Mouse (Mus musculus): ENCODE data around the gene Mettl8. TPM values are rescaled to one million over a fixed set of nuclear protein-coding genes. Genes with fewer than 3 reads are reported as not detected.
A peak's percentile ranks its signal among the peaks of the same experiment; 100 is the strongest.

Gene Mettl8
- polyA plus RNA-seq, 1 experiment from 2014 or later = 12.9 TPM

GRCm38 (mm10) chr2:70989201-70990191 lies 65.9 kb downstream of the Mettl8 start:
- 26% methylated on average over 17 of the region's 17 CpGs for WGBS (ENCODE audit: missing documents)
- H3K4me3 ChIP-seq (ENCODE audit: inconsistent target) = no peak overlapping the region
- H3K36me3 ChIP-seq (ENCODE audit: inconsistent target) = no peaks in the 10 kb centered on the region
- no peaks in the 10 kb centered on the region for H3K79me2 ChIP-seq (ENCODE audit: inconsistent target)
- H3K27ac ChIP-seq = peak overlapping the region; percentile 84

DNA sequence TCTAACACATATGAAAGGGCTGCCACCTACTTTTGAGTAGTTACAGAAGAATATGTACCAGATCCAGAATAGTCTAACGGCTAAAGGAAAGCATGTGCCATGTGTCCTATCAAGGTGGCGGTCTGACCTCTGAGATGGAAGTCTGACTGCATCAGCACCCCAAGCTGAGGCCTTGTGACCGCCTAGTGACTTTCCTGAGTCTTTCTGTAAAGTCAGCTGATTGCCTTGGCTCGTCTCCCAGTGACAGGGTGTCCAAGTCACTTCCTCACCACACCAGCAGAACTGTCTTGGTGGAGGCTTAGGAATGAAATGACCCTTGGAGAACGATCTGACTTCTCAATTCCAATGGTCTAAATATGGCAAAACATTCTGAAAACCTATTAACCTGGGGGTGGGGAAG lies 77.1 kb downstream of the Mettl8 start:
- Histone ChIP-seq H3K79me2 (ENCODE audit: inconsistent target) (no peaks in the 10 kb centered on the region), H3K4me3 (ENCODE audit: inconsistent target) (no peak overlapping the region), H3K36me3 (ENCODE audit: inconsistent target) (no peaks in the 10 kb centered on the region), H3K27ac (peak overlapping the region; percentile 88)
- WGBS (ENCODE audit: missing documents) = 37% methylated on average over 5 of the region's 5 CpGs

- WGBS (ENCODE audit: missing documents) = 98% methylated on average over 6 of the region's 6 CpGs
- no peak overlapping the region for H3K27ac ChIP-seq
Measured at GRCm38 (mm10) chr2:70974769-70975168, 80.6 kb downstream of the Mettl8 start.

DNA sequence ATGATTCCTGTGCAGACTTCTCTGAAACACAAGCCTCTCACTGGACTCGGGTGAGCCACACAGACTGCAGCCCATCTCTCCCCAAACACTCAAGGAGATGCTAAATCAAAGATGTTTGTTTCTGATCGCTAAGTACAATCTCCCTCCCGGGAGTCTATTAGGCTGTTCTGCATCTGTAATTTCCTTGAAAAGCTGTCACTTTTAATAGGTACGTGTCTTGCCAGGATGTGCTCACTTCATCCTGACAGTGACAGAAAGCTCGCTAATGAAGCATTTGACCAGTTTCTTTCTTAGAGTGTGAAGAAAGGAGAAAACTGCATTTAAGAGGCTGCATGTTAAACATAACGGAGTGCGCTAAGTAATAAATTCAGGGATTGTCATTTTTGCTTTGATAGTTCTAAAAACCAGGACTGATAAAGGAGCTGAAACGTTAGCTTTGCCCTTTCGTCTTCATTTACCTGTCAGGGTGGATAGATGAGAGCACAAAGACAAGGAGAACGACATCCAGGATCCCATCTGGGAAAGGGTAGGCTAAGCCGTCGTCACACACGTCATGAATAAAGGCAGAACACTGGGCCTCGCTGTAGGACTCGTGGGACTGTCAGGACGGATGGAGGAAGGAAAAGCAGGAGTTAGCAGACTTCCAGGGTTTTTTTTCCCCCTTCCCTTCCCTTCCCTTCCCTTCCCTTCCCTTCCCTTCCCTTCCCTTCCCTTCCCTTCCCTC lies 82.4 kb downstream of the Mettl8 start:
- no peak overlapping the region for H3K4me3 ChIP-seq (ENCODE audit: inconsistent target)
- no peaks in the 10 kb centered on the region for H3K36me3 ChIP-seq (ENCODE audit: inconsistent target)
- no peaks in the 10 kb centered on the region for H3K79me2 ChIP-seq (ENCODE audit: inconsistent target)
- H3K27ac ChIP-seq = no peak overlapping the region
- 96% methylated on average over 16 of the region's 16 CpGs for WGBS (ENCODE audit: missing documents)

More at GRCm38 (mm10) chr2:70974769-70975168, 80.6 kb downstream of the Mettl8 start:
- Histone ChIP-seq H3K36me3 (ENCODE audit: inconsistent target) (no peaks in the 10 kb centered on the region), H3K79me2 (ENCODE audit: inconsistent target) (no peaks in the 10 kb centered on the region), H3K4me3 (ENCODE audit: inconsistent target) (no peak overlapping the region)

DNA sequence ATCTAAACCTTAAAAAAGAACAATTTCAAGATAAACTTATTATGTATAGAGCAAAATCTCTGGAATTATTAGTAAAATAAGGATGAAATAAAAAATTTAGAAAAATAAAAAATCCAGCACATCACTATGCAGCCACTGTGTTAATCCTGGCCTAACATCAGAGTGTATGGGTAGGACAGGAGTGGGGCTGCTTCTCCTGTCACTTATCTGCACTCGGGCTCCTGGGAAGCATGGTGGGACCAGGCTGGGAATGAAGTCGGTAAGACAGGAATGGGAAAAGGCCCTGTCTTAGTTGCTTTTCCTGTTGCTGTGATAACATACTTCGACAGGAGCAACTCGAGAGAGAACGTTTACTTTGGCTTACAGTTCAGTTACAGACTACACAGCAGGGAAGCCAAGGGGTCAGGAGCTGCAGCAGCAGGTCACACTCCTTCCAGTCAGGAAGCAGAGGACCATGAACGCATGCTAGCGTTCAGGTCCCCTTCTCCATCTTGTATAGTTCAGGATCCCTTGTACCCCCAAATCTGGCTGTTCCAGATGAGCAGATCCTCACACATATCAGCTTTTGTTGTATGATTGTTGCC lies 85.1 kb downstream of the Mettl8 start:
- Histone ChIP-seq H3K27ac (no peak overlapping the region), H3K79me2 (ENCODE audit: inconsistent target) (no peaks in the 10 kb centered on the region), H3K36me3 (ENCODE audit: inconsistent target) (no peaks in the 10 kb centered on the region), H3K4me3 (ENCODE audit: inconsistent target) (no peak overlapping the region)
- WGBS (ENCODE audit: missing documents) = 92% methylated on average over 7 of the region's 7 CpGs

DNA sequence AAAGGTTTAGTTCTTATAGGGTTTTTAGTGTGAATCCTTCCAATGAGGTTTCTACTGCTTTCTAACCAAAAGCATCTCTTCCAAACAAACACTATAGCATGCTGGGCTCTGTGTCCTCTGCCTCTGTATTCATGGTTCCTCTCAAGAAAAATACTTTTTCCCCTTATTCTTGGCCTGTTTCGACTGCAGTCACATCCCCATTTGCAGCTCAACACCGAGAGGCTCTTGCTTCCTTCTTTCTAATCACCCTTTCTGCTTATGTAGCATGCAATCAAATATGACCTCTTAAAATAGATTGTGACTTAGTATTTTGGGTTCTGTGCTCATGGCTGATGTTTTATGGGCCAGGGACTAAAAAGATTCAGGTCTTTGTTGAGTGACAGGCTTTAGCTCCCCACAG lies 87.1 kb downstream of the Mettl8 start:
- Histone ChIP-seq H3K36me3 (ENCODE audit: inconsistent target) (no peaks in the 10 kb centered on the region), H3K27ac (peak overlapping the region; percentile 93), H3K79me2 (ENCODE audit: inconsistent target) (peaks cover 9% of the 10 kb centered on the region; the same call in 1 of the 2 replicates), H3K4me3 (ENCODE audit: inconsistent target) (no peak overlapping the region)
- WGBS (ENCODE audit: missing documents) = 5% methylated on average over 2 of the region's 2 CpGs

DNA sequence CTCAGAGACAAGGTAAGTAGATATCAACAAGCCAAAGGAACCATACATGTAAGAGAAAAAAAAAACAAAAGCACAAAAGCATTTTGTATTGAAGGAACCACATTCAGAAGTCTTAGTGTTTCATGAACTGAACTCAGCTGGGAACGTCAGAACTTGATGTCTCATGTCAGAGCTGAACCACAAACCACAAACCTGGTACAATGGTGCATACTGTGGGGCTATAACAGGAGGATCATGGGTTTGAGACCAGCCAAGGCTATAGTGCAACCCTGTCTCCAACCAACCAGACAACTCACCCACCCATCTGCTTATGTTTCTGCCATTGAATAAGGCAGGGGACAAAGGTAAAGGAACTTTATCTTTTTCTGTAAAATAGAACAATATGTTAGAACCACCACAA lies 88.2 kb downstream of the Mettl8 start:
- WGBS (ENCODE audit: missing documents) = 0% methylated on average over 1 of the region's 1 CpGs

DNA sequence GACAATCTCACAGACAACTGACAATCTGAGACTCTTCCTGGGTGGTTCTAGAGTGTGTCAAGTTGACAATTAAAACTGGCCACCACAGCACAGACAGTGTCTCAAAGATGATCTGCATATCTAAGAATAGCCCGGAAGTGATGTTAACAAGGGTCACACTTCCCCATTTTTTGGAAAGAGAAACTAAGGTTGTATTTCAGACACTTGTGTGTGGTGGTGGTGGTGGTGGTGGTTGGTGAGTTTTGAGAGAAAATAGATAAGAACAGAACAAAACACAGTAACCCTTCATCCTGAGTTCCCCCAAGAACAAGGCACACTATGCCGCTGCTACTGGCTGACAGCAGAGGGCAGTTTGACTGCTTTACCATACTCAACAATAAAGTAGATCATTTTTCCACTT lies 90.6 kb downstream of the Mettl8 start:
- WGBS (ENCODE audit: missing documents) = 0% methylated on average over 2 of the region's 2 CpGs
- peak overlapping the region; percentile 93 for H3K27ac ChIP-seq

More for the DNA sequence above, 88.2 kb downstream of the Mettl8 start:
- Histone ChIP-seq H3K27ac (peak overlapping the region; percentile 93), H3K4me3 (ENCODE audit: inconsistent target) (no peak overlapping the region), H3K36me3 (ENCODE audit: inconsistent target) (no peaks in the 10 kb centered on the region), H3K79me2 (ENCODE audit: inconsistent target) (peaks cover 11% of the 10 kb centered on the region; the same call in 1 of the 2 replicates)

DNA sequence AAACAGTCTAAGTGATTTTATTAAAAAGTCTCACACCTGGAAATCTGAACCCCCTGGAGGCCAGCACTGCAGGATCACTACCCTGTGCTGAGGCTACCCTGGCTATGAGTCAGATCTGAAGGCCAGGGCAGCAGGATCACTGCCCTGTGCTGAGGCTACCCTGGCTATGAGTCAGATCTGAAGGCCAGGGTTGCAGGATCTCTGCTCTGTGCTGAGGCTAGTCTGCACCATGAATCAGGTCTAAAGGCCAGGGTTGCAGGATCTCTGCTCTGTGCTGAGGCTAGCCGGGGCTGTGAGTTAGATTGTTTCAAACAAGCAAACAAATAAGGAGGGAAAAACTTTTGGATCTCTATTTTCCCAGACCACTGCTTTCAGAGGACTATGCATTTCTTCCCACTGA lies 92.5 kb downstream of the Mettl8 start:
- H3K4me3 ChIP-seq (ENCODE audit: inconsistent target) = no peak overlapping the region
- peak overlapping the region; percentile 93 for H3K27ac ChIP-seq
- H3K36me3 ChIP-seq (ENCODE audit: inconsistent target) = no peaks in the 10 kb centered on the region
- peaks cover 11% of the 10 kb centered on the region; the same call in 1 of the 2 replicates for H3K79me2 ChIP-seq (ENCODE audit: inconsistent target)
- WGBS (ENCODE audit: missing documents) = 92% methylated on average over 1 of the region's 1 CpGs

More for the DNA sequence above, 90.6 kb downstream of the Mettl8 start:
- Histone ChIP-seq H3K36me3 (ENCODE audit: inconsistent target) (no peaks in the 10 kb centered on the region), H3K79me2 (ENCODE audit: inconsistent target) (peaks cover 11% of the 10 kb centered on the region; the same call in 1 of the 2 replicates), H3K4me3 (ENCODE audit: inconsistent target) (no peak overlapping the region)

DNA sequence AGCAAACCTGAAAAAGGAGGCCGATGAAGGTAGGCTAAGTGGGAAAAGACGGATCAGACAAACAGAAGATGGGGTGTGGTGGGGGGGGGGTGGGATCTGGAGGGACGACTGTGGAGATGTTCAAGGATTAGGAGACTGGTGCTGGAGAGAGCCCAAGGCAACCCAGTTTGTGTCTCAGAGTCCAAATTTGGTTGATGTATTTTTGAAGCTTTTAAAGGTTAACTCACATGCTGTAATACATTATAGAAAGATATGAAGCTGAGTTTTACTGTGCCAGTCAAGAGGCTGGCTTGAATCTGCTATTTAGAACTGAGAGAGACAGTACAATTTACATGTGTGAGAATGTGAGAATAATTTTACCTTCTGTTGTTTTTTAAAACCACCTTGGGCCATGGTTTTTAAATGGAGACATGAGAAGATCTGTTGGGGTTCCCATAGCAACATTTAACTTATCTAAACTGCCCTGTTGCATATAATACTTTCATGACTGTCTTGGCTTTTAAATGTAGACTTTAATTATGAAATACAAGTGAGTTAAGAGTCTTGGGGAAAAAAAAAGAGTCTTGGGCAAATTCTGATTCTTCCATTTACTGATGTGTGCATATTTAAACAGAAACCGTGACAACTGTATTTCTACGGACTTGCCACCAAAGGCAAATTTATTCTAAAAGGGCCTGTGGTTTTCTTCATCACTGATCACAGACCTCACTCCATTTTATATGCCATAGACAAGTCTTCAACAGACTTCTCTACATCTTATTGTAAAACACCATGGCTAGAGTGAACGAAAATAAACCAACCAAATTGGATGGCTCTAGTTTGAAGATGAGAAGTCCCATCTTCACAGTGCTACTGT lies 94.1 kb downstream of the Mettl8 start:
- no peaks in the 10 kb centered on the region for H3K36me3 ChIP-seq (ENCODE audit: inconsistent target)
- 100% methylated on average over 6 of the region's 6 CpGs for WGBS (ENCODE audit: missing documents)

DNA sequence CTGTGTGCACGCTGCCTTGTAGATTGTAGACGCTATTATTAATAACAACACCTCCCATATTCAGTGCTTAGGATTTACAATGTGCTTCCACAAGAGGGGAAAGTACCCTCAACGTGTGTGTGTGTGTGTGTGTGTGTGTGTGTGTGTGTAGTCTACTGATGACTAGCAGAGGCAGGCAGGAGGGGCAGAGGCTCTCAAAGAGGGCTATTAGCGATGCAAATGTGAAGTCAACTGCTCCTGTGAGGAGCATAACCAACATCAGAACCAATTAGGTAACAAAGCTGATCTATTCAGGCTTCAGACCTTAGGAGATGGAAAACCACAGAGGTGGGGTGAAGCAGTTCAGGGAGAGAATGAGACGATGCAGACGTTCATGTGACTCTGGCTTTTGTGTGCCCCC lies 95.3 kb downstream of the Mettl8 start:
- H3K27ac ChIP-seq = no peak overlapping the region
- 94% methylated on average over 3 of the region's 6 CpGs for WGBS (ENCODE audit: missing documents)
- H3K4me3 ChIP-seq (ENCODE audit: inconsistent target) = no peak overlapping the region
- no peaks in the 10 kb centered on the region for H3K36me3 ChIP-seq (ENCODE audit: inconsistent target)
- H3K79me2 ChIP-seq (ENCODE audit: inconsistent target) = peaks cover 11% of the 10 kb centered on the region; the same call in 1 of the 2 replicates

More for the DNA sequence above, 94.1 kb downstream of the Mettl8 start:
- H3K4me3 ChIP-seq (ENCODE audit: inconsistent target) = no peak overlapping the region
- H3K27ac ChIP-seq = no peak overlapping the region
- peaks cover 11% of the 10 kb centered on the region; the same call in 1 of the 2 replicates for H3K79me2 ChIP-seq (ENCODE audit: inconsistent target)

GRCm38 (mm10) chr2:70959337-70959736 lies 96.0 kb downstream of the Mettl8 start:
- 87% methylated on average over 7 of the region's 7 CpGs for WGBS (ENCODE audit: missing documents)
- no peak overlapping the region for H3K4me3 ChIP-seq (ENCODE audit: inconsistent target)
- peaks cover 11% of the 10 kb centered on the region; the same call in 1 of the 2 replicates for H3K79me2 ChIP-seq (ENCODE audit: inconsistent target)
- no peaks in the 10 kb centered on the region for H3K36me3 ChIP-seq (ENCODE audit: inconsistent target)
- no peak overlapping the region for H3K27ac ChIP-seq

GRCm38 (mm10) chr2:70958536-70958935 lies 96.8 kb downstream of the Mettl8 start:
- Histone ChIP-seq H3K27ac (no peak overlapping the region), H3K79me2 (ENCODE audit: inconsistent target) (peaks cover 4% of the 10 kb centered on the region; the same call in 1 of the 2 replicates), H3K4me3 (ENCODE audit: inconsistent target) (no peak overlapping the region), H3K36me3 (ENCODE audit: inconsistent target) (no peaks in the 10 kb centered on the region)
- 88% methylated on average over 7 of the region's 7 CpGs for WGBS (ENCODE audit: missing documents)

- H3K4me3 ChIP-seq (ENCODE audit: inconsistent target) = no peak overlapping the region
- no peaks in the 10 kb centered on the region for H3K36me3 ChIP-seq (ENCODE audit: inconsistent target)
- WGBS (ENCODE audit: missing documents) = 80% methylated on average over 2 of the region's 2 CpGs
- no peaks in the 10 kb centered on the region for H3K79me2 ChIP-seq (ENCODE audit: inconsistent target)
- H3K27ac ChIP-seq = no peak overlapping the region
Measured at GRCm38 (mm10) chr2:70953616-70954015, 101.8 kb downstream of the Mettl8 start.
